8 mouse cellular contexts compared by ENCODE assay signal in genomic region chr3:109341631-109342030, GRCm38 (mm10). TPM values are rescaled to one million over a fixed set of nuclear protein-coding genes. Genes with fewer than 3 reads are reported as not detected.
DNase-seq lines count a peak whose midpoint lies in the region; ATAC-seq lines count a peak whose summit lies in the region.

No protein-coding gene starts in this region.

- H3K27ac ChIP-seq in embryonic facial prominence, embryonic 15.5 days (replicated peaks), result no peak overlapping the region
- H3K27ac ChIP-seq in limb, embryonic 11.5 days (replicated peaks; ENCODE audit: low read depth, low read length), result no peak overlapping the region
- H3K27ac ChIP-seq in midbrain, embryonic 10.5 days (replicated peaks), result peak overlapping the region; percentile 91; the same call in 1 of the 2 replicates
- no peak overlapping the region for H3K27ac ChIP-seq in stomach, embryonic 14.5 days (ENCODE audit: low read length)

- no peak for ATAC-seq in embryonic facial prominence, embryonic 15.5 days (ENCODE audit: insufficient number of reproducible peaks, low FRiP score, low TSS enrichment, low read depth)
- no peak for ATAC-seq in limb, embryonic 11.5 days (ENCODE audit: insufficient number of reproducible peaks, low FRiP score, low TSS enrichment, low read depth)
- ATAC-seq in stomach, embryonic 14.5 days (ENCODE audit: insufficient number of reproducible peaks, insufficient read depth, low FRiP score, low read depth), result no peak
- no peak for ATAC-seq in cerebellum, adult (ENCODE audit: insufficient number of reproducible peaks, low FRiP score, low TSS enrichment)

- H3K36me3 ChIP-seq in embryonic facial prominence, embryonic 15.5 days, result no peaks in the 10 kb centered on the region
- no peaks in the 10 kb centered on the region for H3K36me3 ChIP-seq in limb, embryonic 11.5 days (ENCODE audit: control insufficient read depth, insufficient read depth, low read length)
- H3K36me3 ChIP-seq in midbrain, embryonic 10.5 days, result no peaks in the 10 kb centered on the region
- H3K36me3 ChIP-seq in stomach, embryonic 14.5 days (ENCODE audit: control insufficient read depth, insufficient read depth, low read length), result no peaks in the 10 kb centered on the region

- H3K4me1 ChIP-seq in embryonic facial prominence, embryonic 15.5 days, result peaks cover 11% of the 10 kb centered on the region; the same call in 1 of the 2 replicates
- no peaks in the 10 kb centered on the region; the same call in 1 of the 2 replicates for H3K4me1 ChIP-seq in limb, embryonic 11.5 days (ENCODE audit: control insufficient read depth, insufficient read depth, low read length)
- peaks cover 17% of the 10 kb centered on the region for H3K4me1 ChIP-seq in midbrain, embryonic 10.5 days
- 0 out of 2 replicates have a peak, but pooled peaks cover 3% of the 10 kb centered on the region for H3K4me1 ChIP-seq in stomach, embryonic 14.5 days (ENCODE audit: control insufficient read depth, insufficient read depth, low read length)

- intact Hi-C loops in heart, postnatal 36 days (cut with DNase I), result loop anchor here (2.0 to 5.0 kb wide), 3 partner anchors 91 to 169 kb away; no protein-coding TSS in a partner anchor

- H3K27me3 ChIP-seq in embryonic facial prominence, embryonic 15.5 days, result no peaks in the 10 kb centered on the region
- no peaks in the 10 kb centered on the region; the same call in 1 of the 2 replicates for H3K27me3 ChIP-seq in limb, embryonic 11.5 days (ENCODE audit: control insufficient read depth, insufficient read depth, low read length)
- H3K27me3 ChIP-seq in midbrain, embryonic 10.5 days (ENCODE audit: low read depth, poor library complexity, severe bottlenecking), result peaks cover 17% of the 10 kb centered on the region
- H3K27me3 ChIP-seq in stomach, embryonic 14.5 days (ENCODE audit: control insufficient read depth, insufficient read depth, low read length), result 0 out of 2 replicates have a peak, but pooled peaks cover 5% of the 10 kb centered on the region

- H3K4me2 ChIP-seq in embryonic facial prominence, embryonic 15.5 days (replicated peaks), result peak overlapping the region; percentile 91
- peak overlapping the region; percentile 86 for H3K4me2 ChIP-seq in limb, embryonic 11.5 days (ENCODE audit: low read depth, severe bottlenecking)
- peak overlapping the region; percentile 94 for H3K4me2 ChIP-seq in stomach, embryonic 14.5 days (replicated peaks; ENCODE audit: low read depth, low read length)

- peak overlapping the region; percentile 61 for H3K4me3 ChIP-seq in embryonic facial prominence, embryonic 15.5 days (replicated peaks)
- H3K4me3 ChIP-seq in limb, embryonic 11.5 days (ENCODE audit: low read depth, low read length), result peak overlapping the region; percentile 61
- H3K4me3 ChIP-seq in midbrain, embryonic 10.5 days, result peak overlapping the region; percentile 76
- H3K4me3 ChIP-seq in stomach, embryonic 14.5 days (ENCODE audit: low read depth, low read length), result peak overlapping the region; percentile 63

- H3K9me3 ChIP-seq in embryonic facial prominence, embryonic 15.5 days (replicated peaks), result no peaks in the 10 kb centered on the region
- H3K9me3 ChIP-seq in limb, embryonic 11.5 days (ENCODE audit: control insufficient read depth, low read length), result no peaks in the 10 kb centered on the region
- H3K9me3 ChIP-seq in midbrain, embryonic 10.5 days (replicated peaks), result no peaks in the 10 kb centered on the region
- H3K9me3 ChIP-seq in stomach, embryonic 14.5 days (ENCODE audit: control insufficient read depth, low read depth, low read length), result no peaks in the 10 kb centered on the region

- peak; percentile 3 to 15 for DNase-seq in urinary bladder, postnatal 36 days (ENCODE audit: low spot score in 2 of 2)
- no peak for DNase-seq in urinary bladder, adult 2 months (ENCODE audit: low spot score)
- peak; percentile 48 to 52 for DNase-seq in heart, postnatal 36 days
- peak; percentile 58 for DNase-seq in limb, embryonic 11.5 days (ENCODE audit: low spot score)
- DNase-seq in midbrain, embryonic 10.5 days (ENCODE audit: low spot score), result peak; percentile 39

- peak overlapping the region; percentile 54; the same call in 1 of the 2 replicates for H3K9ac ChIP-seq in embryonic facial prominence, embryonic 15.5 days
- no peak overlapping the region for H3K9ac ChIP-seq in limb, embryonic 11.5 days (ENCODE audit: low read length)
- no peak overlapping the region for H3K9ac ChIP-seq in stomach, embryonic 14.5 days (replicated peaks; ENCODE audit: low read depth, low read length)

- 3% methylated on average over 8 of the region's 8 CpGs for WGBS in embryonic facial prominence, embryonic 15.5 days
- WGBS in limb, embryonic 11.5 days, result 1% methylated on average over 8 of the region's 8 CpGs
- 3% methylated on average over 8 of the region's 8 CpGs for WGBS in midbrain, embryonic 10.5 days
- 2% methylated on average over 8 of the region's 8 CpGs for WGBS in stomach, embryonic 14.5 days

RNA-seq across cellular contexts. Expression of gene Vav3, which starts 1.2 kb away (rescaled TPM):
- polyA plus RNA-seq in urinary bladder, adult 2 months (2012; rRNA removed), result 4.9 and 5.6 TPM in 2 replicates
- 24.1 and 27.7 TPM in 2 replicates for polyA plus RNA-seq in embryonic facial prominence, embryonic 15.5 days (2015; fragmentation: Nextera tagmentation; extraction: Ambion mirVana)
- 1 to 10 TPM; 5.9 to 6.4 TPM for total RNA-seq in heart, postnatal 36 days (2021)
- polyA plus RNA-seq in limb, embryonic 11.5 days (2014; fragmentation: Nextera tagmentation; extraction: Ambion mirVana), result 3.3 and 3.4 TPM in 2 replicates
- polyA plus RNA-seq in midbrain, embryonic 10.5 days (2016; fragmentation: Nextera tagmentation; extraction: Ambion mirVana), result 7.6 and 8.4 TPM in 2 replicates
- 16.3 and 18.4 TPM in 2 replicates for polyA plus RNA-seq in stomach, embryonic 14.5 days (2014; fragmentation: Nextera tagmentation; extraction: Ambion mirVana)
